Mouse (Mus musculus) urinary bladder, adult 2 months (tissue): ENCODE data around the gene Tacstd2. TPM values are rescaled to one million over a fixed set of nuclear protein-coding genes. Genes with fewer than 3 reads are reported as not detected.
"Not testable (repeated sequence)": the region's sequence is repeated elsewhere in the genome, so short reads cannot be mapped to it uniquely, and the experiment has no call there.

Experiments
- DNase-seq: peaks from one replicate; pipeline ENCODE4 v3.0.0; 2022; ENCODE audit warnings: low spot score
- polyA plus RNA-seq: library from polyadenylated mRNA; depleted of rRNA; stranded (reverse); fragments of >200 nt; gene quantifications from 2 replicates; pipeline ENCODE4 v1.2.3, GENCODE M21; 2012; rRNA removed

The Tacstd2 gene
- polyA plus RNA-seq: 112 and 119 TPM in 2 replicates

DNA sequence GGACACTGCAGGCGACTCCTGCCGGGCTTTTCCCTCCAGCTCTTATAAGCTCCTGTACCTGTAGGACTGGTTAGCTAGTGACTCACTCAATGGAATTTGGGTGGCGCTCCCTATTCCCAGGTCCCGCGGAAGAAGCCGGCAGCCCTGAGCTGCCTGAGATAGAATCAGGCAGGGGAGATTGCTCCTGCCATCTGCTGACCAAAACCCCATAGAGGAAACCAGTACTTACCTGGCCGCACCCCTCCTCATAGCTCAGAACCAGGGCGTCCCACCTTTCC is at the start of gene Tacstd2:
Tacstd2 (minus strand) TSS at position 20 of the 278 bp plus-strand sequence.
- peak; percentile 41 for DNase-seq

- DNase-seq: no peak
Measured at GRCm38 (mm10) chr6:67566270-67566669, 30.7 kb upstream of the Tacstd2 start.

DNA sequence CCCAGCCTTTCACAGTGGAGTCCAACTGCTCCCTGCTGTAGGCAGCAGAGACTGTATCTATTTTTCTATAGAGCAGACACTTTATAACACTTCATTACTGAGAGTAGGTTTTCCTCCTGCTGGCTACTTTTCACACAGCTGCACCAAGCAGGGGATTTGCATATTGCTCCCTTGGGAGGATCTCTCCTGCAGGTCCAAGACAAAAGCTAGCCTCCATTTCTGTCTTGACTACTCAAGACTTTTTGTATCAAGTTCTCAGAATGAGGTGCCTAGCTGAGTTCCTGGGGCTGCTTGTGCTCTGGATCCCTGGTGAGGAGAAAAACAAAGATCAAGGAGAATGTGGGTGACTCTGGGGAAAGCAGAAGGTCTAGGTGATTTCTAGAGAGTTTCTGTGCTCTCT is 19.8 kb upstream of the Tacstd2 start:
- DNase-seq: no peak

GRCm38 (mm10) chr6:67549550-67549949 is 14.0 kb upstream of the Tacstd2 start:
- no peak for DNase-seq

GRCm38 (mm10) chr6:67535005-67535776 is 405 bp downstream of the Tacstd2 start:
- no peak for DNase-seq

DNA sequence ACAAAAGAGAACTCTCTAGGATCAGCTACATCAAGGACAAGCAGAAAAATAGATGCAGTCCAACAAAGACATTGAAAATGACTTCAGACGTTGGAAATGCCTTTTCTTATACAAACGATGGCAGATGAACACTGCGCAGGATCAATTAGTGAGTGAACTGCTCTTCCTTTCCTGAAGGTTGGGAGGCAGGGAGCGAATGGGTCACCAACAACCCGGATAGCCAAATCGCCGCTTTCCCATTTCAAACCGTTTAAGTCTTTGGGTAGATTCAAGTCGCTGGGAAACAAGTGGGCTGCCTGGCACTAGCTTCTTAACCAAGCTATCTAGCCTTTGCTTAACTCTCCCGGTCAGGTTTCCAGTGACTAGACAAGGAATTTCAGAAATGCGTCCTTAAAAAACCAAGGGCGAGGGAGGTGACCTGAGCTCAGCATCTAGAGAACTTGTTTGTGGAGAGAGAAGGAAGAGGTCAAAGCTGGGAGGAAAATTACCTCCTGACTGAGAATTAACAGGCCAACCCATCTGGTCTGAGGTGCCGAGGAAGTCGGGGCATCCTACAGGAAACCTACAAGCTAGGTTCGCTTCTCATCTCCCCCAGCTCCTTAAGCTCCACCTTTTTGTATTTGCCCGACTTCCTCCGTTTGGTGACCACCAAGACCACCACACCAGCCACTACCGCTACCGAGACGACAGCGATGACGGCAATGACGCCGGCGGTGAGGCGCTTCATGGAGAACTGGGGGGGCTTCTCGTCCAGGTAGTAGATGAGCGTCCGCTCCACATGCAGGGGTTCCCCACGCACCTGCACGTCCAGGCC is 1.2 kb downstream of the Tacstd2 start:
- no peak for DNase-seq

GRCm38 (mm10) chr6:67532665-67533440 is 2.7 kb downstream of the Tacstd2 start:
- peak; percentile 49 for DNase-seq

GRCm38 (mm10) chr6:67531822-67532162 is 3.8 kb downstream of the Tacstd2 start:
- DNase-seq: no peak

- no peak for DNase-seq
Measured at GRCm38 (mm10) chr6:67530992-67531821, 4.4 kb downstream of the Tacstd2 start.

DNA sequence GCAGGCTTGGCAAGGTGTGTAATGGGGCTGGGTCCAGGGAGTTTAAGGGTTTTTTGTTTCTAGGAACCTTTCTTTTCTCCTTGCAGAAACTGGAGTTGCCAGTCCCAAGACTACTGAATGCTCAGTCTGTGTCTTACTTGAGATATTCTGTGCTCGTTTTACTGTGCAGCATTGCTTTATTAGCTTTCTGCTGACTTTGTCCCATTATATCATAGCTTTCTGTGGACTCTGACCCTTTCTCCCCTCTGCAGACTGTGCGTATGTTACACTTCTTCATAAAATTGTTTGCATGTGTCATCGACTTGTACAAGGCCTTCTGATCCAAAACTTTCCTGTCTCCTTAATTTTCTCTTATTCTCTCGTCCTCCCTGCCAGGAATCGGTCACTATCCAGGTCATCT is 9.2 kb downstream of the Tacstd2 start:
- DNase-seq: no peak

- DNase-seq: peak; percentile 26
Measured at GRCm38 (mm10) chr6:67510752-67511151, 24.8 kb downstream of the Tacstd2 start.

GRCm38 (mm10) chr6:67501938-67502337 is 33.7 kb downstream of the Tacstd2 start:
- not testable (repeated sequence) for DNase-seq

DNA sequence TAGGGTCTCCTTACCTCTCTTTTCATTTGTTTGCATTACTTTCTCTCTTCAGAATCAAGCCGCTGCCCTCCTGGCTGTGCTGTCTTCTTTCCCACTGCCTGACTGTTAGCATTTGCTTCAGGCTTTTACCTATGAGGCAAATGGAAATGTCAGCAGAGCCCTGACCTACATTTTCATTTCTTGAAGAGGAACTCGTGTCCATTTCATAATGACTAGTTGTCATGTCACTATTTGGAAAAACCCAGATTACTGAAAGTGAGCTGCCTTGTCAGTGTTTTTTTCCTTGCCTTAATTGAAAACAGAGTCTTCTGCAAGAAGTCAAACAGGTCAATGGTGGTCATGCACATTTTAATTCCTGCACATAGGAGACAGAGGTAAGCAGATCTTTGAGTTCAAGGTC is 43.8 kb downstream of the Tacstd2 start, which contains the start of gene Il23r:
Il23r (minus strand) TSS at position 101 of the 400 bp plus-strand sequence.
- DNase-seq: no peak

Other genes starting within 250 kb of the Tacstd2 start
- 0.34 TPM in 2 replicates for gene Il12rb2, start 159.6 kb downstream of the Tacstd2 start, polyA plus RNA-seq
- 0.10 and 0.18 TPM in 2 replicates for gene Il23r, start 43.9 kb downstream of the Tacstd2 start, polyA plus RNA-seq